Mouse (Mus musculus) ES-CJ7 (cell line): ENCODE data around the gene Matn1.

Experiments used
- DNase-seq: peaks from one replicate; pipeline ENCODE4 v3.0.0; 2011; ENCODE audit warnings: low read depth, low spot score

Matn1 gene

DNA sequence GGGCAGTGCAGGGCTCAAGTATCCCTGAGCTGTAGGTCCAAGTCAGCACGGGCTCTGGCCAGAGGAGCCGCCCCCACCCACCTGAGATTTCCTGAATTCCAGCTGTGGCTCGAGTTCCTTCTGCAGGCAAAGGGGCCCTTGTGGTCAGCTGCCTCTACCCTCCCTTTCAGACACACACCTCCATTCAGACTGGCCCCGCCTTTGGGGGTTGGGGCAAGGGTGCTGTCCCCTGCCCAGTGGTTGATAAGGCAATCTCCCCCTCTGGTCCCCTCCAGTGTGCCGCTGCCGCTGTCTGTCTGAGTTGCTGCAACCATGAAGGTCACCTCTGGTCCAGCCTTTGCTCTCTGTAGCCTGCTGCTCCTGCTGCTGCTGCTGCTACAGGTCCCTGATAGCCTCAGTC, at the start of gene Matn1:
Gene Matn1 (plus strand): TSS at position 274 of the 400 bp plus-strand sequence.
- DNase-seq, result no peak

DNA sequence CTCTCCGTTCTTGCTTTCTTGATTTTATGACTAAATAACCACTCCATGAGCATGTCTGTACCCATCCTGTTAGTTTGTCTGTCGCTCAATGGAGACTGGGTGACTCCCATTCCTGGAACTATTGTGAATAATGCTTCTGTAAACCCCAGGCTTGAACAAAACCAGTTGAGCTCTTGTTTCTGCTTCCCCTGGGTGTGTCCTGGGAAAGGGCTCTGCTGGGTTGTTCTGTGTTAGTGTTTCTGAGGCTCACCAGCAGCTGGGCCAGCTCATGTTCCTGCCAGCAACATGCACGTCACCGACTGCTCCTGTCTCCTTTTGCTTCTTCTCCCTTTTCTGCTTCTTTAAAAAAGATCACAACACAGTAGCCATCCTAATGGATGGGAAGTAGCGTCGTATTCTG, 48.5 kb upstream of the Matn1 start:
- DNase-seq, result no peak

DNA sequence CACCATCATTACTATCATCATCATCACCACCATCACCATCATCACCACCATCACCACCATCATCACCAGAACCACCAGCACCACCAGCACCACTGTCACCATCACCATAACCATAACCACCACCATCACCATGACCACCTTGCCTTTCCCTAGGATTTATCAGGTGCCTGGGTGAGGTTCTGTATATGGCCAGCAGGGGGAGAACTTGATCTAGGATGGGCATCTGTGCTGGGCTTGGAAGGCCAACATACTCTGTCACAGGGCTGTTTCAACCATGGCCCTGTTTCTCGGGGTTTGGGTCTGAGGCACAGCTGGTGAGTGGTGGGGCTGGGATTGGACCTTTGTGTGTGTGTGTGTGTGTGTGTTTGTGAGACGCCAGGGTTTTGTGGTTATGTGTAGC, 47.8 kb upstream of the Matn1 start:
- DNase-seq, result peak; percentile 68

DNA sequence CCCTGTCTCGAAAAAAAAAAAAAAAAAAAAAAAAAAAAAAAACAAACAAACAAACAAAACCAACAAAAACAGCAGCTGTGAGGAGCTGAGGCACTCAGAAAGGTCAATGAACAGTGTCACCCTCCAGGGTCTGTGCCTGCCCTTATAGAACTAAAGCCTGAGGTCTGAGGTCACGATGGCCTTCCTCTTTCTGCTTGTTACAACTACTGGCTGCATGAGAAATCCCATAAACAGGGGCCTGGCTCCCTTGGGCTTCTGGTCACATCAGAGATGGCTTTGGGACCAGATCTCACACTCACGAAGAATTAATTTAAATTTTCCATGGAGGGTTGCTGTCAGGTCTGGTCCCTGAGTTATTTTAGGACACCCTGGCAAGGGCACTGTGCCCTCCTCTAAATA, 44.8 kb upstream of the Matn1 start:
- no peak for DNase-seq

GRCm38 (mm10) chr4:130899782-130900427, 44.3 kb upstream of the Matn1 start:
- no peak for DNase-seq

DNA sequence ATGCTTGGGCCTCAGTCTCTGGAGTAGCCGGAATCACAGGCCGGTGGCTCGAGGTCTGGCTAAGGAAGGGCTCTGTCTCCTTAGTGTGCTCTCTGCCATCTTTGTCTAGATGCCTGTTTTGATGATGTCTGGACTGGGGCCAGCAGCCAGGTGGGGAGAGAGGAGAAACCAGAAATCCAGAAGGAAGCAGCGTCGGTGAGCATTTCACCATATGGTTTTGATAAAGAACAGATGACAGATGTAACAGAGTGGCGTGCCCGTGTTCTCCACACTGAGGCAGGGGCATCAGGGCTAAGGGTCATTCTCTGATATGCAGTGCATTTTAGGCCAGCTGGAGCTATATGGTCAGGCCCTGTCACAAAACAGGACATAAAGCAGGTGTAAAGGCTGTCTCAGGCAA, 43.4 kb upstream of the Matn1 start:
- no peak for DNase-seq

GRCm38 (mm10) chr4:130902289-130902781, 41.9 kb upstream of the Matn1 start:
- DNase-seq, result no peak

GRCm38 (mm10) chr4:130905025-130905424, 39.2 kb upstream of the Matn1 start:
- no peak for DNase-seq

GRCm38 (mm10) chr4:130905882-130906281, 38.3 kb upstream of the Matn1 start:
- no peak for DNase-seq

GRCm38 (mm10) chr4:130906296-130906695, 37.9 kb upstream of the Matn1 start:
- no peak for DNase-seq

- DNase-seq, result no peak
Measured at GRCm38 (mm10) chr4:130907200-130908069, 36.8 kb upstream of the Matn1 start.

- no peak for DNase-seq
Measured at GRCm38 (mm10) chr4:130908133-130908532, 36.1 kb upstream of the Matn1 start.

- no peak for DNase-seq
Measured at GRCm38 (mm10) chr4:130909167-130909874, 34.9 kb upstream of the Matn1 start.

DNA sequence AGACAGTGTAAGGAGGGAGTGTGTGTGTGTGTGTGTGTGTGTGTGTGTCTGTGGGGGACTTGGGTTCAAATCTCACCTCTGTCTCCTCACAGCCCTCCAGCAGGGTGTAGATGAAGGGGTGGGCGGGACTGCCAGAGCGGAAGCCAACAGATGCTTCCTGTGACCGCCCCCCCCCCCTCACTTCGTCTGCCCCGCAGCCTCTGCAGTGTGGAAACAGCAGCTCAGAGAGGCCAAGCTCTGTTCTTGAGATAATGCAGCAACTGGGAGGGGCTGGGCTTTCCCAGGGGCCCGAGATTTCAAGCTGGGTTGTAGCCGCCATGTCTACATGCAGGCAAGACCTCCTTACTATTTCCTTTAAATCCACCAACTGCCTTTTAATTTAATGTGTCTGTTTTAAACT, 33.5 kb upstream of the Matn1 start:
- peak; percentile 53 for DNase-seq

DNA sequence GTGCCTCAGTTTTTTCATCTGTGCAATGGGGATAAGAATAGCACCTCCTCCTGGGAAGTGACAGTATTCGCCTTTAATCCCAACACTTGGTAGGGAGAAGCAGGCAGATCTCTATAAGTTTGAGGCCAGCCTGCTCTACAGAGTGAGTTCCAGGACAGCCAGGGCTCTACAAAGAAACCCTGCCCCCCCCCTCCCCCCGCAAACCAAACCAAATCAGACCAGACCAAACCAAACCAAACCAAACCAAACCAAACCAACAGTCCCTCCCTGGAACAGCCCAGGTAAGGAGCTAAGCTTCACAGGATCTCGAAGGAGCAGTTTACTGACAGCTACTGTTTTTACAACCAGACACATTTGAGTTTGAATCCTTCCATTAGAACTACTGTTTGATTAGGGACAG, 31.6 kb upstream of the Matn1 start:
- DNase-seq, result peak; percentile 73

- DNase-seq, result no peak
Measured at GRCm38 (mm10) chr4:130913077-130913476, 31.1 kb upstream of the Matn1 start, which contains the start of gene Laptm5. Gene Laptm5 (plus strand): TSS chr4:130913125.

DNA sequence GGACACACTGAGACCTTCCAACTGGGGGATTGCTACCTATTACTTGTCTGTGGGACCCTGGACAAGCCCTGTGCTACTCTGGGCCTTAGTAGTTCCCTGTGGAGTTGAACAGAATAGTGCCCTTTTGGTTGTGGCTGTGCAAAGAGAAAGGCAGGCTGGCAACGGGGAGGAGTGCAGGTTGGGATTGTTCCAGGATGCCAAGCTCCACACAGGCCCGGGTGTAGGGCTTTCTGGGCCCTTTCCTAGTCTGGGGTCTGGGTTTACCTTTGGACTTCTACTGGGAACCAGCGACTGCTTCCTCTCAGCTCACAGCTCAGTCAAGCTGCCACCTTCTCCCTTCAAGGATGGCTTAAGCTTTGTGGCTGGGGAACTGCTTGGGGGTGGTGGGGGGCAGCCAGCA, 30.7 kb upstream of the Matn1 start:
- DNase-seq, result no peak

DNA sequence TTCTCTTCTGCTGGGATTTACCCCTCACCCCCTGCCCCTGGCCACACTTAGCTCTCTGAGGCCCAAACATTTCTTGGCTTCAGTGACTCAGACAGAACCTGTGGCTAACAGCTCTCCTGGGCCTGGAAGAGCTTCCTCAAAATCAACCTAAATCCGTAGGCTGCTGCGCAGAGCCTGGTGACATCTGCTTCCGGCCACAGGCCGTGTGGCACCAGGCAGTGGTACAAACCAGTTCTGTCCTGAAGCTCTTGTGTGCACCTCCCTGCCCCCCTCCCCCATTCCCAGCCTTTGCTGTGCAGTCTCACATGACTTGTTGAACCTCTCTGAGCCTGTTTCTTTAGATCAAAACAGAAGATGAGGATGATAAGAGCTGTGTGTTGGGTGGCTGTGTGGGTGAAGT, 30.2 kb upstream of the Matn1 start:
- DNase-seq, result peak; percentile 79

GRCm38 (mm10) chr4:130914527-130914926, 29.7 kb upstream of the Matn1 start:
- no peak for DNase-seq

- DNase-seq, result peak; percentile 21
Measured at GRCm38 (mm10) chr4:130915006-130915667, 29.0 kb upstream of the Matn1 start.

DNA sequence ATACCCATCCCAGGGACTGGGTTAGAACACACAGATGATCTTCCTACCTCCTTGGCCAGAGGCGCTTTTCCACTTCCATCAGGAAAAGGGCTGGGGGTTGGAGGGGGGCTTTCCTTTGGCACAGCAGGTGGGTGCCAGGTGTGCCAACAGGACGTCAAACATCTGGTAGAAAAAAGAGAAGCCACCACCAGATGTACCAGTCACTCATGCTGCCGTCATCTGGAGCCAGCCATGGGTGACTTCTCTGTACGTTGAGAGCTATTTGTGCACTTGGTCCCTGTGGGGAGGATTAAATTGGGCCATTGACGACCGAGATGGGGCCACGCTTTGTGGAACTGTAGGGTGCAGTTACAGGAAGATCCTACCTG, 28.5 kb upstream of the Matn1 start:
- DNase-seq, result no peak

DNA sequence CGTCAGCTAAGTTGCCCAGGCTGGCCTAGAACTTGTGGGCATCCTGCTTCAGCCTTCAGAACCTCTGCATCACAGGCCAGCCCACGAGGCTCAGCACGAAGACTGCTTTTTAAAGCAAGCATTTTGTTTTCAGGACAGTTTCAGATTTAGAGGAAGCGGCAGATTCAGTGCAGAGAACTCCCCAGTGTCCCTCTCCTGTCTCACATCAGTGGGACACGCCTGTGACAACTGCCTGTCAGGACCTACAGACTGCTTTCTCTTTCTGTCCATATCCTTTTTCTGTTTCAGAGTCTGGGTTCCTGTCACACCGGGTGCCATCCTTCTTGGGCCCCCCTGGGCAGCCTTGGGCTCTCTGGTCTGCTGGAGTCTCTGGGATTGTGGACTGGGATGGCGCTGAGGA, 27.5 kb upstream of the Matn1 start:
- DNase-seq, result no peak
